Mouse (Mus musculus) cerebellum, adult 2 months (tissue): ENCODE measurements around the gene Trim62.

Experiments
- CTCF ChIP-seq: fragments of 200-500 bp; IDR thresholded peaks from 2 replicates; pipeline ENCODE4 v1.5.1; 2011; ENCODE audit warnings: low read depth, mild to moderate bottlenecking, control low read depth, low read length, moderate library complexity, borderline replicate concordance; ENCODE audit not compliant: insufficient read depth
- POLR2A ChIP-seq: fragments of 200-500 bp; IDR thresholded peaks from 2 replicates; pipeline ENCODE4 v1.6.1; 2011; ENCODE audit warnings: low read length, control low read depth, borderline replicate concordance; ENCODE audit not compliant: insufficient read depth

GRCm38 (mm10) chr4:128896667-128897066, 13.3 kb downstream of the Trim62 start:
- TF ChIP-seq POLR2A (no peak), CTCF (no peak)
